Mouse (Mus musculus) MEL (cell line): ENCODE results near the gene Top1.

ENCODE experiments used
- CTCF ChIP-seq, 3 experiments: IDR thresholded peaks in 2 of 3; conservative IDR thresholded peaks in 1 of 3; 2 replicates each; pipeline ENCODE4 v1.5.1; 2011 to 2012; ENCODE audit warnings: low read length in 3 of 3, low read depth in 2 of 3, mild to moderate bottlenecking in 2 of 3, improper control_type of control experiment in 1 of 3, inconsistent platforms in 1 of 3, mixed read lengths in 1 of 3, moderate library complexity in 1 of 3; ENCODE audit not compliant: control insufficient read depth in 1 of 3, insufficient read depth in 1 of 3, poor library complexity in 1 of 3, severe bottlenecking in 1 of 3
- EP300 ChIP-seq, 2 experiments: IDR thresholded peaks; 2 replicates each; pipeline ENCODE4 v1.6.1; 2011; ENCODE audit warnings: improper control_type of control experiment in 2 of 2, low read length in 2 of 2, low read depth in 1 of 2, mild to moderate bottlenecking in 1 of 2
- ETS1 ChIP-seq: IDR thresholded peaks from 2 replicates; pipeline ENCODE4 v1.6.1; 2012; ENCODE audit warnings: low read depth, mild to moderate bottlenecking, inconsistent platforms, low read length, improper control_type of control experiment, moderate library complexity
- GATA1 ChIP-seq: IDR thresholded peaks from 2 replicates; pipeline ENCODE4 v1.6.1; 2011; ENCODE audit warnings: low read depth, low read length, improper control_type of control experiment
- NELFE ChIP-seq: IDR thresholded peaks from 2 replicates; pipeline ENCODE4 v1.6.1; 2011; ENCODE audit warnings: low read depth, low read length, improper control_type of control experiment
- POLR2A ChIP-seq, 2 experiments: IDR thresholded peaks; 2 replicates each; pipeline ENCODE4 v1.6.1; 2011 to 2012; ENCODE audit warnings: low read length in 2 of 2, mild to moderate bottlenecking in 2 of 2, control low read depth in 1 of 2, improper control_type of control experiment in 1 of 2, low read depth in 1 of 2, moderate library complexity in 1 of 2; ENCODE audit not compliant: control insufficient read depth in 1 of 2, insufficient read depth in 1 of 2, poor library complexity in 1 of 2
- POLR2AphosphoS2 ChIP-seq: IDR thresholded peaks from 2 replicates; pipeline ENCODE4 v1.6.1; 2011; ENCODE audit warnings: low read length, improper control_type of control experiment
- TCF12 ChIP-seq: IDR thresholded peaks from 2 replicates; pipeline ENCODE4 v1.6.1; 2014; ENCODE audit warnings: low read depth, mild to moderate bottlenecking, inconsistent platforms, low read length, improper control_type of control experiment, moderate library complexity
- ZC3H11A ChIP-seq: IDR thresholded peaks from 2 replicates; pipeline ENCODE4 v1.6.1; 2012; ENCODE audit warnings: low read depth, mild to moderate bottlenecking, inconsistent platforms, low read length, improper control_type of control experiment
- ZKSCAN1 ChIP-seq: IDR thresholded peaks from 2 replicates; pipeline ENCODE4 v1.6.1; 2012; ENCODE audit warnings: low read depth, mild to moderate bottlenecking, inconsistent platforms, low read length, improper control_type of control experiment, moderate library complexity
- ZMIZ1 ChIP-seq: IDR thresholded peaks from 2 replicates; pipeline ENCODE4 v1.6.1; 2012; ENCODE audit warnings: low read depth, mild to moderate bottlenecking, inconsistent platforms, low read length, improper control_type of control experiment, moderate library complexity

- TF ChIP-seq ZKSCAN1, result no peak
- no peak for TF ChIP-seq CTCF (IDR thresholded peaks at IDR 0.05 in 2 of 3, conservative IDR thresholded peaks at IDR 0.05 in 1 of 3; ENCODE audit: control insufficient read depth in 1 of 3, insufficient read depth in 1 of 3, low read depth in 2 of 3, low read length in 3 of 3, poor library complexity in 1 of 3, severe bottlenecking in 1 of 3)
- TF ChIP-seq ZC3H11A, result no peak
- no peak for TF ChIP-seq POLR2A (IDR thresholded peaks at IDR 0.05; ENCODE audit: control insufficient read depth in 1 of 2, insufficient read depth in 1 of 2, low read depth in 1 of 2, low read length in 2 of 2, poor library complexity in 1 of 2)
- TF ChIP-seq EP300 (IDR thresholded peaks at IDR 0.05; ENCODE audit: low read depth in 1 of 2, low read length in 2 of 2), result peak; percentile 67 to 85; a peak in 3 of 4 replicates
- peak; percentile 93 for TF ChIP-seq ETS1
- TF ChIP-seq NELFE, result no peak
- no peak for TF ChIP-seq ZMIZ1
- TF ChIP-seq TCF12, result peak; percentile 91
- TF ChIP-seq POLR2AphosphoS2, result no peak
- peak; percentile 66 for TF ChIP-seq GATA1
These were observed 42.3 kb upstream of the Top1 start for GRCm38 (mm10) chr2:160603154-160603933.
